Comparison of ENCODE assay signal across 8 mouse cellular contexts in the genomic region with DNA sequence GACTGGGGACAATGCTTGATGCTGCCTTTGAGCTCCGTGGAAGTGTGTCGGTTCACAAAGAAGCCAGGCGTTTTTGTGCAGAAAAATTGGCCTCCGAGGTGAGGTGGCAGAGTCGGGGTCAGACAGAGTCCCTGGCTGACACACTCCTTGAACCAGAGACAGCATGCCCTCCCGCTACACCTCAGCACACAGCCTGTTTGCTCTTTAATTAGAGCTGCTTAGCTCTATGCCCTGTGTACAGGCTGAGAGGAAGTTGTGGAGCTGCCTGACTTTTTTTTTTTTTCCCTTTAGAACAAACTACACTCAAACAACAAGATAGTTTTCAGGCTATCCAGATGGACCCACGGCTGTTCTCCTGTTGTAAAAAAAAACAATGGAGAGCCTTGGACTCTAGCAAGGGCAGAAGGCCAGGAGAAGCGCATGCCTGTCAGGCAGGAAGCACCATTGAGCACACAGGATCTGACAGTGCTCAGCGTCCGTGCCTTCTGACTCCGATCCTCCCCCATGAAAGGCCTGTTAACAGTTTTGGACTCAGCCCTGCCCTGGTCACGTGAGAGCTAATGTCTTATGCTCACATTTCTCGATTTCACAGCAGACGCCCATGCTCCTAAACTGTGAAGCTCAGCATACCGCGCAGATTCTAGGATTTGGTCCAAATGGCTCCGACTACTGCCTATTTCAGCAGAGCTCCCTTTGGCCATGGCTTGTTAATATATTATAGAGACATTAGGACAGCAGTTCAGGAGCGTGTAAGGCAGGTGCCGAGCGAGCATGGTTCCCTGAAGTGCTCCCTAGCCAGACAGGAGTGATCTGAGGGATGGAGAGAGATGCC. TPM values are rescaled to one million over a fixed set of nuclear protein-coding genes. Genes with fewer than 3 reads are reported as not detected.
DNase-seq lines count a peak whose midpoint lies in the region; ATAC-seq and TF ChIP-seq lines count a peak whose summit lies in the region.
"Had no signal": no experiment of that assay in that cellular context is flagged by ENCODE, and none has a peak within 500 bp of the region (broad histone marks: within the 10 kb centered on the region; RNA-seq: fewer than 3 reads in every experiment).

No protein-coding gene starts in this region.

- H3K27ac ChIP-seq in forebrain, postnatal 0 days (ENCODE audit: low read depth, low read length), result no peak overlapping the region
- H3K27ac ChIP-seq in intestine, embryonic 16.5 days (ENCODE audit: low read length), result no peak overlapping the region
- H3K27ac ChIP-seq: liver, embryonic 14.5 days had no signal

- H3K4me1 ChIP-seq in forebrain, postnatal 0 days (ENCODE audit: insufficient read depth), result 0 out of 2 replicates have a peak, but pooled peaks cover 8% of the 10 kb centered on the region
- H3K4me1 ChIP-seq in intestine, embryonic 16.5 days (ENCODE audit: control insufficient read depth, insufficient read depth, low read length), result peaks cover 4% of the 10 kb centered on the region; the same call in 1 of the 2 replicates

- ATAC-seq in forebrain, postnatal 0 days, result peak; percentile 83
- peak; percentile 66 for ATAC-seq in intestine, embryonic 16.5 days
- no peak for ATAC-seq in megakaryocyte, adult 5-6 weeks (ENCODE audit: poor library complexity, severe bottlenecking)

- peak overlapping the region; percentile 23 for H3K4me2 ChIP-seq in forebrain, postnatal 0 days (ENCODE audit: low read depth)
- H3K4me2 ChIP-seq in intestine, embryonic 16.5 days (ENCODE audit: low read depth, low read length), result no peak overlapping the region

- 19% methylated on average over 20 of the region's 20 CpGs for WGBS in forebrain, postnatal 0 days
- WGBS in intestine, embryonic 16.5 days, result 53% methylated on average over 20 of the region's 20 CpGs

- TF ChIP-seq CTCF in forebrain, postnatal 0 days (IDR thresholded peaks at IDR 0.05; ENCODE audit: low read depth), result no peak

- H3K9ac ChIP-seq in forebrain, postnatal 0 days, result no peak overlapping the region
- H3K9ac ChIP-seq in intestine, embryonic 16.5 days (ENCODE audit: low read depth, low read length), result no peak overlapping the region
- H3K9ac ChIP-seq: liver, embryonic 14.5 days had no signal

- H3K36me3 ChIP-seq in forebrain, postnatal 0 days (ENCODE audit: insufficient read depth), result no peaks in the 10 kb centered on the region
- H3K36me3 ChIP-seq in intestine, embryonic 16.5 days (ENCODE audit: control insufficient read depth, insufficient read depth, low read length), result no peaks in the 10 kb centered on the region

- H3K4me3 ChIP-seq in forebrain, postnatal 0 days (ENCODE audit: low read depth, low read length), result no peak overlapping the region
- no peak overlapping the region for H3K4me3 ChIP-seq in intestine, embryonic 16.5 days (ENCODE audit: low read length)

- no peaks in the 10 kb centered on the region for H3K27me3 ChIP-seq in forebrain, postnatal 0 days (ENCODE audit: insufficient read depth, low read length)
- H3K27me3 ChIP-seq in intestine, embryonic 16.5 days (replicated peaks; ENCODE audit: control insufficient read depth, insufficient read depth, low read length), result no peaks in the 10 kb centered on the region

- peak; percentile 14 for DNase-seq in NIH3T3 (ENCODE audit: low read depth)
- peak; percentile 15 to 28 for DNase-seq in adrenal gland, postnatal 36 days
- peak; percentile 78 for DNase-seq in forebrain, postnatal 0 days
- peak; percentile 51 to 54 for DNase-seq in left cerebral cortex, postnatal 10 days (ENCODE audit: extremely low spot score in 1 of 2, low spot score in 2 of 2)
- peak; percentile 52 for DNase-seq in ovary, adult 18-20 months (ENCODE audit: low spot score)

- no peaks in the 10 kb centered on the region for H3K9me3 ChIP-seq in forebrain, postnatal 0 days (ENCODE audit: low read length)
- no peaks in the 10 kb centered on the region for H3K9me3 ChIP-seq in intestine, embryonic 16.5 days (ENCODE audit: control insufficient read depth, low read length)

- intact Hi-C loops in left cerebral cortex, postnatal 10 days (cut with DNase I), result no loop called here

RNA-seq across cellular contexts. Expression of a gene that starts 42.3 kb away (rescaled TPM):
- total RNA-seq in adrenal gland, postnatal 36 days (2021), result 10 to 100 TPM; 15.8 to 16.9 TPM
- 2.7 and 4.0 TPM in 2 replicates for total RNA-seq in forebrain, postnatal 0 days (2014; rRNA removed)
- polyA plus RNA-seq in forebrain, postnatal 0 days (2015; fragmentation: Nextera tagmentation; extraction: Ambion mirVana), result 1.7 and 2.1 TPM in 2 replicates
- 20.1 and 21.9 TPM in 2 replicates for polyA plus RNA-seq in intestine, embryonic 16.5 days (2015; fragmentation: Nextera tagmentation; extraction: Ambion mirVana)
- total RNA-seq in left cerebral cortex, postnatal 10 days (2021), result 1 to 10 TPM in 1 of 2 experiments, under 1 TPM in 1; 0.65 to 1.4 TPM
- 2.7 and 4.4 TPM in 2 replicates for total RNA-seq in megakaryocyte, adult 5-6 weeks (2015)
- total RNA-seq in megakaryocyte, adult 5-6 weeks (2017), result 3.3 and 3.7 TPM in 2 replicates

Comparison
In these comparisons a context has a peak if more than half of its experiments do, and no peak if none do; other contexts are left out.
1. DNase-seq: peak in every context shown above with its lines; median percentile 78 in forebrain, postnatal 0 days; 52 in left cerebral cortex, postnatal 10 days; 52 in ovary, adult 18-20 months; 22 in adrenal gland, postnatal 36 days; 14 in NIH3T3.